Mouse (Mus musculus) MEL (cell line): ENCODE measurements around the gene Gm17581.

Source experiments
- CTCF ChIP-seq, 3 experiments: IDR thresholded peaks in 2 of 3; conservative IDR thresholded peaks in 1 of 3; 2 replicates each; pipeline ENCODE4 v1.5.1; 2011 to 2012; ENCODE audit warnings: low read length in 3 of 3, low read depth in 2 of 3, mild to moderate bottlenecking in 2 of 3, improper control_type of control experiment in 1 of 3, inconsistent platforms in 1 of 3, mixed read lengths in 1 of 3, moderate library complexity in 1 of 3; ENCODE audit not compliant: control insufficient read depth in 1 of 3, insufficient read depth in 1 of 3, poor library complexity in 1 of 3, severe bottlenecking in 1 of 3
- E2F4 ChIP-seq: IDR thresholded peaks from 2 replicates; pipeline ENCODE4 v1.6.1; 2011; ENCODE audit warnings: low read depth, low read length, improper control_type of control experiment, borderline replicate concordance
- ETS1 ChIP-seq: IDR thresholded peaks from 2 replicates; pipeline ENCODE4 v1.6.1; 2012; ENCODE audit warnings: low read depth, mild to moderate bottlenecking, inconsistent platforms, low read length, improper control_type of control experiment, moderate library complexity
- JUND ChIP-seq: IDR thresholded peaks from 2 replicates; pipeline ENCODE4 v1.6.1; 2011; ENCODE audit warnings: low read depth, mild to moderate bottlenecking, improper control_type of control experiment, low read length
- MAZ ChIP-seq: IDR thresholded peaks from 2 replicates; pipeline ENCODE4 v1.6.1; 2012; ENCODE audit warnings: low read depth, mild to moderate bottlenecking, inconsistent platforms, low read length, improper control_type of control experiment
- NELFE ChIP-seq: IDR thresholded peaks from 2 replicates; pipeline ENCODE4 v1.6.1; 2011; ENCODE audit warnings: low read depth, low read length, improper control_type of control experiment
- NRF1 ChIP-seq: IDR thresholded peaks from 2 replicates; pipeline ENCODE4 v1.6.1; 2014; ENCODE audit warnings: low read depth, mild to moderate bottlenecking, inconsistent platforms, low read length, improper control_type of control experiment, moderate library complexity; ENCODE audit not compliant: poor library complexity, insufficient read depth, severe bottlenecking
- POLR2A ChIP-seq, 2 experiments: IDR thresholded peaks; 2 replicates each; pipeline ENCODE4 v1.6.1; 2011 to 2012; ENCODE audit warnings: low read length in 2 of 2, mild to moderate bottlenecking in 2 of 2, control low read depth in 1 of 2, improper control_type of control experiment in 1 of 2, low read depth in 1 of 2, moderate library complexity in 1 of 2; ENCODE audit not compliant: control insufficient read depth in 1 of 2, insufficient read depth in 1 of 2, poor library complexity in 1 of 2
- POLR2AphosphoS5 ChIP-seq: IDR thresholded peaks from 2 replicates; pipeline ENCODE4 v1.6.1; 2012; ENCODE audit warnings: low read depth, borderline replicate concordance, mild to moderate bottlenecking, inconsistent platforms, low read length, moderate library complexity, mixed read lengths
- SMC3 ChIP-seq: IDR thresholded peaks from 2 replicates; pipeline ENCODE4 v1.6.1; 2011; ENCODE audit warnings: low read depth, low read length, improper control_type of control experiment

- no peak for TF ChIP-seq POLR2A (IDR thresholded peaks at IDR 0.05; ENCODE audit: control insufficient read depth in 1 of 2, insufficient read depth in 1 of 2, low read depth in 1 of 2, low read length in 2 of 2, poor library complexity in 1 of 2)
- TF ChIP-seq CTCF (IDR thresholded peaks at IDR 0.05 in 2 of 3, conservative IDR thresholded peaks at IDR 0.05 in 1 of 3; ENCODE audit: control insufficient read depth in 1 of 3, insufficient read depth in 1 of 3, low read depth in 2 of 3, low read length in 3 of 3, poor library complexity in 1 of 3, severe bottlenecking in 1 of 3): peak; percentile 49 to 91 (median 79)
- TF ChIP-seq NRF1: no peak
- no peak for TF ChIP-seq JUND
- TF ChIP-seq ETS1: no peak
- TF ChIP-seq NELFE: no peak
- TF ChIP-seq E2F4: no peak
- TF ChIP-seq POLR2AphosphoS5: no peak
- peak; percentile 79 for TF ChIP-seq SMC3
- no peak for TF ChIP-seq MAZ
These were observed 29.2 kb upstream of the Gm17581 start for GRCm38 (mm10) chr2:155764679-155765418.
